Mouse (Mus musculus) gastrocnemius, postnatal 10 days (tissue): ENCODE data around the gene Rnf145. TPM values are rescaled to one million over a fixed set of nuclear protein-coding genes. Genes with fewer than 3 reads are reported as not detected.

ENCODE experiments used
- DNase-seq: peaks from one replicate; pipeline ENCODE4 v3.0.0; 2021; ENCODE audit warnings: mixed read lengths
- total RNA-seq, 2 experiments: library from RNA; stranded (reverse); gene quantifications; 2 replicates each; pipeline ENCODE4 v1.2.3; 2021

The Rnf145 gene
- total RNA-seq, 2 experiments from 2014 or later = 14.3 to 24.9 TPM

DNA sequence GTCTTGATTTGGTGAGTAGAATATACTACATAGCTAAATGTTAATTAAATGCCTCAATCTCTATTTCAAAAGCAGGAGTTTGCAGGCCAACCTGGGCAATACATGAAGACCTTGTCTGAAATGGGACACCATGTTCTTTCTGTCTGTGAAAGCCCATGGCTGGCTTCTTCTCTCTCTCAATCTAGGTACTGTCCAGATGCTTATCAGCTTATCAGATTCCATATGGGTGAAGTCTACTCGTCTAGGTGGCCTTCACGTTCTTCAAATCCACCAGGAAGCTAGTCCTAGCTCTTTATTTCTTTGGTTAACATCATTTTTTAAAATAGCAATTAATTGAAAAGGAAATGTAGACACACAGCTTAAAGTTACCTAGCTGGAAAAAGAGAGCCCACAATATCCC lies 8.9 kb upstream of the Rnf145 start:
- DNase-seq = no peak

DNA sequence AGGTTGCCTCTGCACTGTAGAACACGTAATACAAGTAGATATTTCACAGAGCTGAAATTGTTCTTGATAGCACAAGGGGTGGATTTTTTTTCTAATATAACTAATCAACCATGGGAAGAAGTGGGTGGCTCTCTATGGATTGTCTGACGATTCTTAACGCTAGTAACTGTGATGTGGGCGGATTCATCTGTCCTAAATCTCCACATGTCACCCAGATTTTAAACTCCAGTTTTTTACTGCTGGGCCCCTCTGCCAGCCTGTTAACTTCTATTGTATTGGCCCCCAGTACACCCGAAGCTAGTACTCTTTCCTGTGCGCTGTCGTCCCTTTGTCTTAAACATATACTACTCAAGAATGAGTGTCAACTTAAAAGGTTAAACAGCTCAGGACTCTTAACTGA lies 8.4 kb upstream of the Rnf145 start:
- DNase-seq = no peak

DNA sequence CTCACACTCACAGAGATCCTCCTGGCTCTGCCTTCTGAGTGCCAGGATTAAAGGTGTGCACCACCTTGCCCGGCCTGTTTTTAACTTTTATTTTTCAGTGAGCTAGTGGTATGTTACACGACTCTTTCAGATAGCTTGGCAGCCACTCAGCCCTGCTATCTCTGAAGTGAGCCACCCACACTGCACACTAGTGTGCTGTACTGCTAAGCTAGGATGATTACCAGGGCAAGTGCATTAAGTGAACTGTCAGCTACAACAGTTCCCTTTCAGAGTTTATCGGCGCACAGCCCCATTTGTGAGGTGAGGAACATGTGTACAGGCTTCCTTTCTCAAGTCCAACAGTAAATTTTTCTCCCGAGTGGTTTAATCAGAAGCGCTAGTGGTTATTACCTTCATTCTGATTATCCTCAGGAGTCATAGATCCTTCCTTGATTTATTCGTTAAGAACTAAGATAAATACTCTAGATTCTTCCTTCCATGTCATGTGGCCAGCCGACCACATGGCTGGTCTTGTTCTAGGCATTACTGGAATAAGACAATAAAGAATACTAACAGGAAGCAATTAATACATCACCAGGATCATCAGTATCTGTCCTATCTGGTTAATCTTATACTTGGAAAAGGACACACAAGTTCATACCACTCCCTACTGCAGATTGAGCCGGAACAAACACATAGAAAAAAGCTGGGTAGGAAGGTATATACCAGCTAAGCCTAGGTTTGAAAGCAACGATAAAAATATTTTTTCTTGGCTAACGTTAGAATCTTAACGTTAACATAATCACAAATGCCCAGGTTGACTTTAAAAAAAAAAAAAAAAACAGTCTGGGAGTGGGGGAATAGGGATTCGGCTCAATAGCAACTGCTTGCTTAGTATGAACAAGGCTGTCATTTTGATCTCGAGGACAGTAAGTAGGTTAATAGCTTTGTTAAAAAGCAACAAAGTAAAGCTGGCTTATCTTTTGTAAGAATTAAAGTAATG lies 6.4 kb upstream of the Rnf145 start:
- no peak for DNase-seq

DNA sequence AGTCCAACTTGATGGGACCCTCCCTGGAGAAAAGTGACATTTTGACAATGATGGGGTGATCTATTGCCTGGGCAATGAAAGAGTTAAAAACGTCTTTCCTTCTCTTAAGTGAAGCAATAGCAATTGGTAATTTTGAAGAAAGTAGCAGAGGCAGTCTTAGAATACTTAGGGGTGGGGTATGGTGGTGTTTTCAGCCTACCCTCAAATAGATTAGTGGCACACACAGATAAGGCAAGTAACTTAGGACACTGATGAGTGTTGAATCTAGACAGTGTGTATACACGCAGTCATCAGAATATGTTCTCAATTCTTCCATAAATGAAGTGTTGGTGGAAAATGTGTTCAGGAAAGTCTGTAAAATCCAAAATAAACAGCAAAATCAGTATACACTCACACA lies 5.7 kb upstream of the Rnf145 start:
- no peak for DNase-seq

DNA sequence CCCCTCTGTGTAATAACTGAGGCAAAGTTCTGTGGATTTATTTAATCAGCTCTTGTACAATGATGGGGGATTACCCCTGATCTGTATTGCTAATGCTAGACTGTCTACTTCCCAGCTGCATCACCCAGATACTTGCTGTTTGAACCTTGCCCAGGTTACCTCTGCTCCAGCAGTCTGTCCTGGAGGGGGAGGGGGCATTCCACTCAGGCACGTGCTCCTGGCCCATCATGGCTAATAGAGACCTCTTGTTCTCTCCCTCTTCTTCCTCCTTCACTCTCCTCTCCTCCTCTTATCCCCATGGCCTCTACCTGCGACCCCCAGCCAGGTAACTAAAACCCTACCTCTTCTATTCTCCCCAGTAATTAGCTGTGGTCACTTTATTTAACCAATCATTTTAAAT lies 4.1 kb upstream of the Rnf145 start:
- DNase-seq = no peak

DNA sequence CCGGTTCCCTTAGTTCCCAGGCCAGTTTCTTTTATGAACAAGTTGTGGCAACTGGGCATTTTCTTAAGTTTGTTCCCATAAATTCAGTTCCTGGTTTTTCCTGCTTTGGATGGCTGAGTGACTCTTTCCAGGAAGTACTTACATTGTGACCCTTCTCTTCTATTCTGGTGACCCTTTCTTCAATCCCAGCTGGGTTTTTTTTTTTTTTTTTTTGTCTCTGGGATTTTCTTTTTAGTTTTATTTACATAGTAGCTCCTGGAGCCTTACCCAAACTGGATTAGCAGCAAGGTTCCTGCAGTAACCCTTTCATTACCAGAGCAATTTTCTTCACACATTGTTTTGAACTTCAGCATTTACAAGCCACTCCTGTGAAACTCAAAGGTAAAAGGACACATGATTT lies 2.4 kb upstream of the Rnf145 start:
- no peak for DNase-seq

DNA sequence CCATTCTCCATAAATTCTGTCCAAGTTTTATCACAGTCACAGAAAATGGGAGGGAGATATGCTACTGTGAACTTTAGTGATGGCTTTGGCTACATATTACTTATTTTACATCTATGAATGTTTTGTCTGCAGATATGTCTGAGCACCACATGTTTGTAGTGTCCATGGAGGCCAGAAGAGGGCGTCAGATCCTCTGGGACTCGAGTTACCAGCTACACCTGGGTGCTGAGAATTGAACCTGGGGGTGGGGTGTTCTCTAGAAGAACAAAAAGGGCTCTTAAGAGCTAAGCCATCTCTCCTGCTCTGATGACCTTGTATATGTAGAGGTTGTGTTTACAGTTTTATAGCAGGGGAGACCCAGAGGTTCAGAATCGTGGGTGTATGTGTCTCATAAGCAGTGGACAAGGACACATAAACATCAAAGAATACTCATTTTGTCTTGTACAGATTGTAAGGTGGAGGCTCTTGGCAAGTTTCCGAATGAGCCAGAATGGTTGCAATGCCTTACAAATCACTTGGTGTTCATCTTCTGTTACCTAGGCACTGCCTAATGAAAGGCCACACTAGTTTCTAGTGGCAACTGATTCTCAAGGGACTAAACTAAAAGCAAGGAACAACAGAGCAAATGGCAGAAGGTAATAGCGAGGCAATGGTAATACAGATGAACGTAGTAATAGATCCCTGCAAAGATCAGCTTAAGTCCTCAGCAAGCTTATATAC lies 1.0 kb upstream of the Rnf145 start:
- no peak for DNase-seq

DNA sequence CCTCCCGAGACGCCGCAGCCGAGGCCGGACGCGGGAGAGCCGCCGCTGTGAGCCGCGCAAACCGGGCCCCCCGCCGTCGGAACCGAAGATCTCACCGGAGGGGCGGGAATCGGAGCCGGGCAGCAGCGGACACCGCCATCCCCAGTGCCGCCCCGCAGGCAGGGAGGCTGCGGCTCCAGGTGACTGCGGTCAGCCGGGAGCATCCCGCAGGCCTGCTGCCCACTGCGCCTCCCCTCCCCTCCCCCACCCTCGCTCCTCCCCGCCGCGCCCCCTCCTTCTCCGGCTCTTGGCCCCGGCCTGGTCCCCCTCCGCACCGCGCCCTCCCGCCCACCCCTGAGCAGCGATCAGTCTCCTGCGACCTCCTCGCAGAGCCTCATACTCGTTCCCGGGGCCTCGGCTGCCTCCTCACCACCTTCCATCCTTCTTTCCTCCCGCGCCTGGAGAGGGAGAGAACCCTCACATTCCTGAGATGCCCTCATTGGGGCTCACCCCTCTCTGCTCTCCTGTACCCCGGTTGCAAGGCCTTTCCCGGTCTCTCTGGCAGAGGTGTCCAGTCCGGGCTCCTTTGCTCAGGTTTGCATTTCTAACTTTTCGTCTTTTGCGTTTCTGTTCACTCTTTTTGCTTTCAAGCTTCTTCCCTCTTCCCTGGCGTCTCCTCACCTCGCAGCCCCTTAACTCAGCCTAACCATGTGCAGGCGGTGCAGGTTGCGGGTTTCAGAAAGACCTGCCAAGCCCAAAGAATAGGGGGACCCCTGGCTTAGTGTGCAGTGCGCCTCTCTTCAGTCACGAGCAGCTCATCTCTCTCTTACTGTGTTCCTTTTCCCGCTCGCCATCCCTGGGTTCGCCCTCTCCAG lies 559 bp downstream of the Rnf145 start:
- no peak for DNase-seq

DNA sequence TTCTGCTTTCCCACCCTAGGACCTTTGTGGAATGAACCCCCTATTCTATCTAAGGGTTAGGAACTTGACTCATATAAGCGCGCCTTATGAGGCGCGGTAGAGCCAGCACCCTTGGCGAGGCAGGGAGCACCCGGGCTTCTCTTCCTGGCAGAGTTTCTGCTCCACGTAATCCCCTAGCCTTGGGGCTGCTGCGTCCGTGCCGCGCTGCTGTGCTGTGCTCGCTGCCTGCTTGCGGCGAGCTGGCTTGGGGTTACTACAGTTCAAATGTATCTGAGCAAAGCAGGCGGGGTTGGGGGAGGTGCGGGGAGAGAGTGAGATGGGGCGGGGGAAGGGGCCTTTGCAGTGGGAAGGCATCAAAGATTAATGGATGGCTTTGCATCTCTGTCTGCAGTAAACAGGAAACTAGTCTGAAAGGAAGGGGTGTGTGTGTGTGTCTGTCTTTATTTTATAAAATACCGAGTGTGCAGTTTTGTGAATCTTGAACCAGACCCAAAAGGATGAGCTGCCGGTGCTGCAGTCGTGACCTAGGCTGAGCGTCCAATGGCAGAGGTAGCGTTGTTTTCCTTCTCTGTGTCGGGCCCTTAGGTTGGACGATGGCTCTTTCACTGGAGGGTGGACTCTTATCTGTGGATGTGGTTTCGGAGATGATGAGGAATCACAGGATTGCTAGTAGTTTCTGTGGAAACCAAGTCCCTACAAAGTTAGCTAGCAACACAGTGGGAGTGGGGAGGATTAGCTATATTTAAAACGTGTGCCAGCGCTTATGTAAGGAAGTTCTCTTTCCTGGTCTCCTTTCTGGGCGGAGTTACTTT lies 1.4 kb downstream of the Rnf145 start:
- peak; percentile 62 for DNase-seq

DNA sequence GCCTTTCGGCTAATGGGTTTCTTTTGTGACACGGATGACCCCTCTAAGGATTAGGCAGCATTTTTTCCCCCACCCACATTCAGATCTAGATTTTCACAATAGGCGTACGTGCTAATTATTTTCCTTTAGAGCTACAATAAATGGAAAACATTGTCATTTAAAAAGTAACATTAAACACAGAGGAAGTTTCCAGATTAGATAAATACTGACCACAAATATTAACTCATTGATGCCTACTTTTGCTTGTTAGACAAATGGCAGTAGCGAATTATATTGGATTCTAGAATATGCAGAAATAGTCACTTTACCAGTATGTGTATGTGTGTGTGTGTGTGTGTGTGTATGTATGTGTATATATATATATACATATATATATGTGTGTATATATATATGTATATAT lies 3.8 kb downstream of the Rnf145 start:
- no peak for DNase-seq

DNA sequence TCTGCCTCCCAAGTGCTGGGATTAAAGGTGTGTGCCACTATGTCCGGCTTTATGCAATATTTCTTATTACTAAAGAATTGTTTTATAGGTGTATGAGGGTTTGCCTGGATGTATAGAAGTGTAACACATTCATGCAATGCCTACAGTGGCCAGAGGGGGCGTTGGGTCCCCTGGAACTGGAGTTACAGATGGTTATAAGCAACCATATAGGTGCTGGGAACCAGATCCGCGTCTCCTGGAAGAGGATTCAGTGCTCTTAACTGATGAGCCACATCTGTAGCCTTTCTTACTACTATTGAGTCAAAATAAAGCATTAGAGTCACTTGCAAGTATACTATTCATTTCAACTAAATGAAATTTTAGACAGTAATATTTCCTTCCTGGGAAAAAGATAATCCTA lies 7.0 kb downstream of the Rnf145 start:
- no peak for DNase-seq

DNA sequence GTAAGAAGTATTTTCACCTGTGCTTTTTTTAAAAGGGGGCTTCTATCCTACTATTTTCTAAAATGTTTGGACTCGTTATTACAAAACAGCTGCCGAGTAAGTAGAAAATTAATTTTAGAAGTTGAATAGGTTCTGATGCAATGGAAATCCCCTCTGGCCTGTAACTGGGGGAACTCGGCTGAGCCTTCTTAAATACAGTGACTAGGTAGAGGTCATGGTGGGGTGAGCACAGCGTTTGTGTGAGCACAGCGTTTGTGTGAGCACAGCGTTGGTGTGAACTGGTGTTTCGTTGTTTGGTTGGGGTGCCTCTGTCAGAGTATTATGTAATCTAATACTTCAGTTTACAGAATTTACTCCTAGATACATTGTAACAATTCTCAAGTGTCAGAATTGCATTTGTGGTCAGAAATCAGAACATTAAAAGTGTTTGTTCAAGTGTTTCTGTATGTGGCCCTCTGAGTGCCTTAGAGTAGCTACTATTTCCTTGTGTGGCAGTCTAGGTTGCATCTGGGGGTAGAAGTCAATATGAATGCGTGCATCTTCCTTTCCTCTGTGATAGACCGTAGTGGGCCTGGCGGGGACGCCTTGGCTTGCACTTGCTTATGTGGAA lies 8.0 kb downstream of the Rnf145 start:
- no peak for DNase-seq

DNA sequence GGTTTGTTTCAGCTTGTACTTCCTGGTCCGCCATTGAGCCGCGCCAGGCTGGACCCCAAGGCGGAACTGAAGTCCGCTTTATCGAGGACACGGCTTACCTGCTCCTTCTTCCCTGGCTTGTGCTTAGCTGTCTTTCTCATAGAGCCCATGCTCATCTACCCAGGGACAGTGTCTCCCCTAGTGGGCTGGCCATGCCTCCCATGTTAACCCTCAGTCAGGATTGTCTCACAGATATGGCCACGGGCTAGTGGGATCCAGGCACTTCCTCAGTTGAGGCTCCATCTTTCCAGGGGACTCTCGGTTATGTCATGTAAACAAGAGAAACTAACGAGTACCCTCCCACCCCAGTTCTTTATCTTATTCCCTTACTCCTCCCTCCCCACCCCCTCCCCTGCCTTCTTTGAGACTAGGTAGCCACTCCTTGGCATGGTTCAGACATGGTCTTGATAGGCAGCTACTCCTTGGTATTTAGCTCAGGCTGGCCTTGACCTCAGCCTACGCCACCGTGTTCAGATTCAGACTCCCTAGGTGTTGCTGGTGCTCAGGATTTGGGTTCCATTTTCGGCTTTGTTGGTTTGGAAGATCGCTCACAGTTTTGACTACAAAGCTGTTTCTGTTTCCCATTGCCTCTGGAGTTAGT lies 9.9 kb downstream of the Rnf145 start:
- DNase-seq = no peak

DNA sequence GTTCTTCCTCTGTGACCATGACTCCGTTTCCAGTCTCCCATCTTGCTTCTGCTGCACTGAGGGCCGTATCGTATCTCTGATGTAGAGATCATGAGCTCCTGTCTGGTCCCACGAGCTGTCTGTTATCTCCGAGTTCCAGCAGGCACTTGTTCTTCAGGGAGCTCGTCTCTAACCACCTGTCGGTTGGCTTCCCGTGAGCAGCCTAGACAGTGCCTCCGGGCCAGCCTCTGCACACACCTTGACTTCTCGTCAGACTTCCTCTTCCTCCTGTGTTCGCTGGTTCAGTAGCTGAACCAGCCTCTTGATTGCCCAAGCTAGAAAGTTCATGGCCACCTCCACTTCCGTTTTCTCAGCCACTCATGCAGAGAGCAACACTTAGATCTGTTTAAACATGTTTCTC lies 10.4 kb downstream of the Rnf145 start:
- no peak for DNase-seq

DNA sequence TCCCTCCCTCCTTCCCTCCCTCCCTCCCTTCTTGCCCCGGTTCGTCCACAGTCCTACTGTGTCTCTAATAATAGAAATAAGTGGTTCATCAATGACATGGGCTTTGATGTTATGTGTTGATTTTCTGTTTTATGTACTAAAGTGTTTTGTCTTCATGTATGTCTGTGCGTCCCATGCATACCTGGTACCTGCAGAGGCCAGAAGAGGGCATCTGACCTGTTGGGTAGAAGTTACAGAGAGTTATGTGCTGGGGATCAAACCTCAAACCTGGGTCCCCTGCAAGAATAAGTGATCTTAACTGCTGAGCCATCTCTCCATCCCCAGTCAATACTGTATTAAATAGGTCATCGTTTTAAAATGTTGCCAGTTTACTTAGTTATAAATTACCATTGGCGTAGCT lies 11.0 kb downstream of the Rnf145 start:
- DNase-seq = no peak

DNA sequence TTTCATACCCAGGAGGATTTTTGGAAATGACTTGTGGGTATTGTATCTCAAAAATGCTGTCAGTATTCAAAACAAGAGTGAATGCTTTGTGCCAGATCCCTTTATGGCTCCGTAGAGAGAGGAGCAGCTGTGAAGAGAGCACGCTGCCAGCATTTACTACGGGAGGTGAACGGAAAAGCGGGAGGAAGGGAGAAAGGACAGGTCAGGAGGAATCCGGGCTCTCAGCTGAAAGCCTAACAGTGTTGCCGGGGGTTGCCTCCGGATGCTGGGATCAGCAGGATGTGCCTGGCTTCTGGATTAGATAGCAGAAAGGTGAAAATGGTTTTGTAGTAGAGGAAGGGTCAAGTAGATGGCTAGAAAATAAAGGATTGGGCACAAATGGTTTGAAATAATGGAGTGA lies 11.6 kb downstream of the Rnf145 start:
- DNase-seq = no peak

DNA sequence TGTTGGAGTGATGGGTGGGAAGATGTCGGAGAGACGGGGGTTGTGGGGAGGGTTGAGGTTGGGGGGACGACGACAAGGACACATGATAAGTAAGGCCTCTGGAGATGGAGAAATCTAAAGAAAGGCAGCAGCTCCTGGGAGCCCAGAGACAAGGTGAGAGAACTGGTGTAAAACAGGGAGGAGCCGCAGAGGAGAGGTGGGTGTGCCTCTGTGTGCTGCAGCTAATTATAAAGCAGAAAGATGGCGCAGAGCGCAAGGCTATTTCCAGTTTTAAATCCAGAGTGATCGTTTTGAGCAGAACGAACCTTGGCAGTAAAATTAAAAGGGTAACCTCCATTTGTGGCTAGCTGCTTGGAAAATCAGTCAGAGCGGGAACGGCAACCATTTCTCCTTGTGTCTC lies 12.1 kb downstream of the Rnf145 start:
- no peak for DNase-seq

DNA sequence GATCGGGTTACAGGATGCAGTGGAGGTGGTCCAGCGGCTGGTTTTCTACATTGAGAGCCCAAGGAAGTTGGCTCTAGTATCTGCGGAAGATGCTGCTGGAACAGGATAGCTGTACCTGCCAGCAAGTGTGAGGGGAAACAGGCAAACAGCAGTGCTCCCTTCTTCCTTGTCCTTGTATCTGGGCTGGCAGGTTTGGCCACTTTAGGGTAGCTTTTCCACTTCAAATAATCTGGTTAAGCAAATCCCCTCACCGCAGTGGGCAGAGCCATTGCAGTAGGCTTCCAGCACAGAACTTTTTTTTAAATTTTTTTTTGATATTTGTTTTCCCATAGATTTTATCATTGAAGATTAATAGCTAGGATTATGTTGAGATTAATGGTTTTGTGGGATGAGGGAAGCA lies 12.9 kb downstream of the Rnf145 start:
- DNase-seq = no peak

DNA sequence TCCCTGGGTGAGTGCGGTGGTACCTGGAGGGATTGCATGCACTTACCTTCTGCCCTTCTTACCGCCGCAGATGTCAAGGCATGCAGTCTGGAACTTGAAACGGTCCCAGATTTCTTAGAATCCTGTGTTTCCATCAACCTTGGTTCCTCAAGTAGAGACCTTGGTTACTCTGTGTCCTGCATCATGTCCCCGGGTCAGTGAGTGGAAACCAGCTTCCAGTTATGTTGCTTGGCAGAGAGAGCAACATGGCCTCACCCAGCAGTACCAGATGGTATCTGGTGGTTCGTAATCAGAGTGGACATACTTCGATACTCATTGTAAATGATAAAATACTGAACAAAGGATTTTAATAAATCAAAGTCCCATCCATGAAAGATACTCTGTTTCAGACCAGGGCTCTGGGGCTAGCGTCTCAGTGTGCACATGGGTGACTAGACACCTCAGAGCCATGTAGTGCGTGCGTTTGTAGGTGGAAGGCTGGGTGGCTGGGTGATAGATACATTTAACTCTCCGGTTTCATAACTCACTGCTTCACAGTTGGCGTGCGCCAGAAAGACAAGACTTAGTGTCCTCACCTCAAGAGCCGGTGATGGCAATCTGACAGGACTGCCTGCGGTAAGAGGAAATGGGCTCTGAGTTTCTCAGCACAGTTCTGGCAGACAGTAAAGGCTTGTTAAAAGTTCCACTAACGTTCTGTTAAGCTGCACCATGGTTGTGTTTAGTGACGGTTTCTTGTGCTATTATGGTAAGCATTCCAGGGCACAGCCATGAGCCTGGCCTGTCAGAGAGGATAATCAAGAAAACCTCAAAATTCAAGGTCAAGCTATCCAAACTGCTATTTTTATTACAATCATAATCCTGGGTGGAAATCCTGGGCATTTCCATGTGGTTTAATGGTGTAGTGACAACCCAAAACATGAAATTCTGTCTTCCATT lies 14.3 kb downstream of the Rnf145 start:
- DNase-seq = no peak
